Mouse (Mus musculus) midbrain, embryonic 12.5 days (tissue): ENCODE measurements around the gene Olfr1459. TPM values are rescaled to one million over a fixed set of nuclear protein-coding genes. Genes with fewer than 3 reads are reported as not detected.

Source experiments
- ATAC-seq: fragments of 200-750 bp; cut with Nextera tagmentation; 2 replicates; pipeline ENCODE4 v1.8.0; 2017; ENCODE audit warnings: low read depth, moderate TSS enrichment, moderate library complexity; ENCODE audit not compliant: low FRiP score
- H3K27ac ChIP-seq: fragments of 300-500 bp; sonication (generic); replicated peaks from 2 replicates; pipeline ENCODE4 v1.5.1; 2016; ENCODE audit warnings: mild to moderate bottlenecking
- H3K27me3 ChIP-seq: fragments of 300-500 bp; sonication (generic); 2 replicates; pipeline ENCODE4 v1.6.1; 2016; ENCODE audit warnings: mild to moderate bottlenecking
- H3K36me3 ChIP-seq: fragments of 300-500 bp; sonication (generic); 2 replicates; pipeline ENCODE4 v1.6.1; 2016
- H3K4me1 ChIP-seq: fragments of 300-500 bp; sonication (generic); 2 replicates; pipeline ENCODE4 v1.6.1; 2016
- H3K4me2 ChIP-seq: fragments of 300-500 bp; sonication (generic); replicated peaks from 2 replicates; pipeline ENCODE4 v1.6.1; 2016; ENCODE audit warnings: mild to moderate bottlenecking, moderate library complexity
- H3K4me3 ChIP-seq: fragments of 300-500 bp; sonication (generic); 2 replicates; pipeline ENCODE4 v1.5.1; 2016; ENCODE audit warnings: mild to moderate bottlenecking
- H3K9ac ChIP-seq: fragments of 300-500 bp; sonication (generic); replicated peaks from 2 replicates; pipeline ENCODE4 v1.6.1; 2016; ENCODE audit warnings: mild to moderate bottlenecking, moderate library complexity
- H3K9me3 ChIP-seq: fragments of 300-500 bp; sonication (generic); 2 replicates; pipeline ENCODE4 v1.6.1; 2016; ENCODE audit warnings: mild to moderate bottlenecking
- WGBS: fragments of 180-500 bp; shearing (Covaris S2); methylation state at CpG from one replicate; pipeline ENCODE4 v1.1.7; 2016; 5-methylcytosine and 5-hydroxymethylcytosine counted together
- polyA plus RNA-seq: library from polyadenylated mRNA; unstranded; fragments of >200 nt; fragmentation: Nextera tagmentation; extraction: Ambion mirVana; gene quantifications from 2 replicates; pipeline ENCODE4 v1.2.1, GENCODE M21; 2016

Gene Olfr1459
- not detected in 2 replicates for polyA plus RNA-seq

- H3K9ac ChIP-seq: no peak within 1 kb of the TSS
- no peak within 1 kb of the TSS for H3K4me3 ChIP-seq
- ATAC-seq: no peak
- H3K27me3 ChIP-seq: no peaks in the 10 kb centered on the region
- WGBS: 72% methylated on average over 1 of the region's 1 CpGs
- H3K9me3 ChIP-seq: peaks cover 22% of the 10 kb centered on the region
- no peak within 1 kb of the TSS for H3K4me2 ChIP-seq
- H3K27ac ChIP-seq: no peak within 1 kb of the TSS
- H3K4me1 ChIP-seq: no peaks in the 10 kb centered on the region
- no peaks in the 10 kb centered on the region for H3K36me3 ChIP-seq
Measured at GRCm38 (mm10) chr19:13149449-13149848, at the start of gene Olfr1459. Gene Olfr1459 (minus strand): TSS chr19:13149549.

GRCm38 (mm10) chr19:13185434-13185833, 36.1 kb upstream of the Olfr1459 start, which contains the start of gene Olfr1462:
Gene Olfr1462 (plus strand): TSS chr19:13185734.
- ATAC-seq: no peak
- H3K9me3 ChIP-seq: peaks cover 9% of the 10 kb centered on the region; the same call in 1 of the 2 replicates
- no peak within 1 kb of the TSS for H3K4me3 ChIP-seq
- H3K9ac ChIP-seq: no peak within 1 kb of the TSS
- no peaks in the 10 kb centered on the region for H3K27me3 ChIP-seq
- no peak within 1 kb of the TSS for H3K27ac ChIP-seq
- H3K4me2 ChIP-seq: no peak within 1 kb of the TSS
- H3K36me3 ChIP-seq: no peaks in the 10 kb centered on the region
- no peaks in the 10 kb centered on the region for H3K4me1 ChIP-seq
- 83% methylated on average over 1 of the region's 1 CpGs for WGBS

GRCm38 (mm10) chr19:13162700-13163099, 13.4 kb upstream of the Olfr1459 start, which contains the start of gene Olfr1461:
Gene Olfr1461 (plus strand): TSS chr19:13163000.
- no peaks in the 10 kb centered on the region for H3K27me3 ChIP-seq
- 50% methylated on average over 1 of the region's 1 CpGs for WGBS
- H3K36me3 ChIP-seq: no peaks in the 10 kb centered on the region
- no peak within 1 kb of the TSS for H3K4me2 ChIP-seq
- ATAC-seq: no peak
- H3K9me3 ChIP-seq: peaks cover 10% of the 10 kb centered on the region; the same call in 1 of the 2 replicates
- no peak within 1 kb of the TSS for H3K4me3 ChIP-seq
- no peak within 1 kb of the TSS for H3K9ac ChIP-seq
- H3K27ac ChIP-seq: no peak within 1 kb of the TSS
- H3K4me1 ChIP-seq: no peaks in the 10 kb centered on the region

GRCm38 (mm10) chr19:13106675-13107074, 42.7 kb downstream of the Olfr1459 start, which contains the start of gene Olfr1458:
Gene Olfr1458 (minus strand): TSS chr19:13106775.
- no peaks in the 10 kb centered on the region for H3K27me3 ChIP-seq
- WGBS: 84% methylated on average over 3 of the region's 3 CpGs
- peaks cover 31% of the 10 kb centered on the region; the same call in 1 of the 2 replicates for H3K9me3 ChIP-seq
- no peak within 1 kb of the TSS for H3K4me3 ChIP-seq
- H3K27ac ChIP-seq: no peak within 1 kb of the TSS
- H3K36me3 ChIP-seq: no peaks in the 10 kb centered on the region
- H3K4me2 ChIP-seq: no peak within 1 kb of the TSS
- H3K4me1 ChIP-seq: no peaks in the 10 kb centered on the region
- ATAC-seq: no peak
- H3K9ac ChIP-seq: no peak within 1 kb of the TSS

- ATAC-seq: no peak
- Histone ChIP-seq H3K27ac (no peak within 1 kb of the TSS), H3K36me3 (no peaks in the 10 kb centered on the region), H3K9me3 (peaks cover 6% of the 10 kb centered on the region; the same call in 1 of the 2 replicates), H3K4me3 (no peak within 1 kb of the TSS), H3K4me1 (no peaks in the 10 kb centered on the region), H3K27me3 (no peaks in the 10 kb centered on the region), H3K4me2 (no peak within 1 kb of the TSS), H3K9ac (no peak within 1 kb of the TSS)
- 74% methylated on average over 2 of the region's 2 CpGs for WGBS
Measured at GRCm38 (mm10) chr19:13097791-13098190, 51.6 kb downstream of the Olfr1459 start, which contains the start of gene Olfr1457. Gene Olfr1457 (minus strand): TSS chr19:13097891.

GRCm38 (mm10) chr19:13093908-13094307, 55.4 kb downstream of the Olfr1459 start:
- Histone ChIP-seq H3K4me3 (no peak overlapping the region), H3K9me3 (peaks cover 20% of the 10 kb centered on the region), H3K9ac (no peak overlapping the region), H3K4me2 (no peak overlapping the region), H3K36me3 (no peaks in the 10 kb centered on the region), H3K27ac (no peak overlapping the region), H3K4me1 (no peaks in the 10 kb centered on the region), H3K27me3 (no peaks in the 10 kb centered on the region)
- whole genome bisulfite sequencing: 90% methylated on average over 1 of the region's 1 CpGs
- no peak for ATAC-seq

Other genes with a start within 250 kb of the Olfr1459 start
- not detected in 2 replicates for gene Olfr1447, start 245.8 kb downstream of the Olfr1459 start, polyA plus RNA-seq
- not detected in 2 replicates for gene Olfr1448, start 225.1 kb downstream of the Olfr1459 start, polyA plus RNA-seq
- gene Olfr1449, start 218.7 kb downstream of the Olfr1459 start, polyA plus RNA-seq: not detected in 2 replicates
- not detected in 2 replicates for gene Olfr1450, start 199.3 kb downstream of the Olfr1459 start, polyA plus RNA-seq
- not detected in 2 replicates for gene Olfr1451, start 154.5 kb downstream of the Olfr1459 start, polyA plus RNA-seq
- gene Olfr1453, start 121.2 kb downstream of the Olfr1459 start, polyA plus RNA-seq: not detected in 2 replicates
- gene Olfr1454, start 88.9 kb downstream of the Olfr1459 start, polyA plus RNA-seq: not detected in 2 replicates
- not detected in 2 replicates for gene Olfr1457, start 51.7 kb downstream of the Olfr1459 start, polyA plus RNA-seq
- gene Olfr1458, start 42.8 kb downstream of the Olfr1459 start, polyA plus RNA-seq: not detected in 2 replicates
- gene Olfr1461, start 13.5 kb upstream of the Olfr1459 start, polyA plus RNA-seq: not detected in 2 replicates
- gene Olfr1462, start 36.2 kb upstream of the Olfr1459 start, polyA plus RNA-seq: not detected in 2 replicates
- not detected in 2 replicates for gene Olfr1463, start 81.8 kb upstream of the Olfr1459 start, polyA plus RNA-seq
- gene Olfr1465, start 166.0 kb upstream of the Olfr1459 start, polyA plus RNA-seq: not detected in 2 replicates
- not detected in 2 replicates for gene Olfr1466, start 189.3 kb upstream of the Olfr1459 start, polyA plus RNA-seq
- gene Olfr1467, start 212.7 kb upstream of the Olfr1459 start, polyA plus RNA-seq: not detected in 2 replicates